Comparison of ENCODE assay signal across 8 mouse cellular contexts in genomic region chr17:34135297-34136224, GRCm38 (mm10). TPM values are rescaled to one million over a fixed set of nuclear protein-coding genes. Genes with fewer than 3 reads are reported as not detected.
A peak's percentile ranks its signal among the peaks of the same experiment; 100 is the strongest.
DNase-seq lines count a peak whose midpoint lies in the region; ATAC-seq and TF ChIP-seq lines count a peak whose summit lies in the region.

No protein-coding gene starts in this region.

- H3K4me2 ChIP-seq in forebrain, embryonic 16.5 days (ENCODE audit: low read length): peak overlapping the region; percentile 80
- H3K4me2 ChIP-seq in lung, embryonic 15.5 days: peak overlapping the region; percentile 77

- peaks cover 66% of the 10 kb centered on the region for H3K27me3 ChIP-seq in G1E (ENCODE audit: insufficient read depth, low read length)
- H3K27me3 ChIP-seq in forebrain, embryonic 16.5 days (replicated peaks; ENCODE audit: control insufficient read depth, insufficient read depth, low read length): peaks cover 21% of the 10 kb centered on the region
- H3K27me3 ChIP-seq in lung, embryonic 15.5 days: peaks cover 38% of the 10 kb centered on the region

- H3K36me3 ChIP-seq in G1E (replicated peaks): no peaks in the 10 kb centered on the region
- H3K36me3 ChIP-seq in forebrain, embryonic 16.5 days (ENCODE audit: control insufficient read depth, insufficient read depth): no peaks in the 10 kb centered on the region
- no peaks in the 10 kb centered on the region for H3K36me3 ChIP-seq in lung, embryonic 15.5 days

- peak overlapping the region; percentile 46 for H3K9ac ChIP-seq in forebrain, embryonic 16.5 days (replicated peaks; ENCODE audit: low read depth, low read length)
- no peak overlapping the region for H3K9ac ChIP-seq in lung, embryonic 15.5 days

- H3K4me1 ChIP-seq in G1E (ENCODE audit: insufficient read depth, low read depth, low read length): peaks cover 15% of the 10 kb centered on the region
- peaks cover 12% of the 10 kb centered on the region for H3K4me1 ChIP-seq in forebrain, embryonic 16.5 days (replicated peaks; ENCODE audit: control insufficient read depth, insufficient read depth, low read length)
- H3K4me1 ChIP-seq in lung, embryonic 15.5 days: peaks cover 22% of the 10 kb centered on the region

- peak overlapping the region; percentile 60; the same call in 1 of the 2 replicates for H3K4me3 ChIP-seq in G1E (ENCODE audit: low read depth, low read length)
- H3K4me3 ChIP-seq in forebrain, embryonic 16.5 days (replicated peaks; ENCODE audit: low read length): peak overlapping the region; percentile 41
- H3K4me3 ChIP-seq in lung, embryonic 15.5 days: peak overlapping the region; percentile 38

- H3K27ac ChIP-seq in forebrain, embryonic 16.5 days (ENCODE audit: low read length): no peak overlapping the region
- no peak overlapping the region for H3K27ac ChIP-seq in lung, embryonic 15.5 days

- no peaks in the 10 kb centered on the region for H3K9me3 ChIP-seq in G1E (replicated peaks)
- H3K9me3 ChIP-seq in forebrain, embryonic 16.5 days (ENCODE audit: control insufficient read depth, low read length): no peaks in the 10 kb centered on the region
- H3K9me3 ChIP-seq in lung, embryonic 15.5 days: no peaks in the 10 kb centered on the region

- peak; percentile 97 for TF ChIP-seq CTCF in G1E (IDR thresholded peaks at IDR 0.05; ENCODE audit: low read depth, low read length)

- WGBS in forebrain, embryonic 16.5 days: 6% methylated on average over 31 of the region's 31 CpGs
- 6% methylated on average over 31 of the region's 31 CpGs for WGBS in lung, embryonic 15.5 days

- peak; percentile 98 for ATAC-seq in G1E (ENCODE audit: extremely low read depth, insufficient number of reproducible peaks, low FRiP score, poor library complexity, severe bottlenecking)
- peak; percentile 98 for ATAC-seq in forebrain, embryonic 16.5 days
- peak; percentile 97 for ATAC-seq in lung, embryonic 15.5 days (ENCODE audit: borderline replicate concordance, extremely low read depth, low FRiP score, low TSS enrichment)

- peak; percentile 92 for DNase-seq in G1E (ENCODE audit: low spot score)
- peak; percentile 97 to 99 for DNase-seq in cerebellum, adult 18-20 months
- DNase-seq in heart, postnatal 4 days: peak; percentile 100
- DNase-seq in layer of hippocampus, adult 8-10 months (ENCODE audit: low spot score in 2 of 2): peak; percentile 98 to 99
- peak; percentile 94 for DNase-seq in ovary, adult 18-20 months (ENCODE audit: low spot score)
- DNase-seq in thymus, postnatal 0 days (ENCODE audit: low spot score): peak; percentile 99

RNA-seq across cellular contexts. Expression of gene H2-DMb2, which starts 7.5 kb away (rescaled TPM):
- total RNA-seq in G1E (2014; fragmentation: Nextera tagmentation) (not detected in 2 replicates), G1E (2017) (not detected in 2 replicates)
- not detected in 2 replicates for polyA plus RNA-seq in G1E (2012)
- 0.43 and 0.90 TPM in 2 replicates for polyA plus RNA-seq in forebrain, embryonic 16.5 days (2015; fragmentation: Nextera tagmentation; extraction: Ambion mirVana)
- total RNA-seq in heart, postnatal 4 days (2021): under 1 TPM; 0.55 to 0.72 TPM
- total RNA-seq in layer of hippocampus, adult 8-10 months (2022): 1 to 10 TPM in 2 of 4 experiments, under 1 TPM in 2; 0.51 to 3.5 (median 2.1) TPM
- polyA plus RNA-seq in lung, embryonic 15.5 days (2015; fragmentation: Nextera tagmentation; extraction: Ambion mirVana): 1.8 and 1.9 TPM in 2 replicates
- 57.8 and 62.9 TPM in 2 replicates for polyA plus RNA-seq in thymus, postnatal 0 days (2015; fragmentation: Nextera tagmentation; extraction: Ambion mirVana)

RNA-seq across cellular contexts. Expression of gene Brd2, which starts 13.1 kb away (rescaled TPM):
- total RNA-seq in G1E (2014; fragmentation: Nextera tagmentation) (336 and 447 TPM in 2 replicates), G1E (2017) (214 and 244 TPM in 2 replicates)
- 198 and 298 TPM in 2 replicates for polyA plus RNA-seq in G1E (2012)
- polyA plus RNA-seq in forebrain, embryonic 16.5 days (2015; fragmentation: Nextera tagmentation; extraction: Ambion mirVana): 130 and 132 TPM in 2 replicates
- 100 to 1,000 TPM; 125 to 128 TPM for total RNA-seq in heart, postnatal 4 days (2021)
- 100 to 1,000 TPM; 190 to 204 (median 197) TPM for total RNA-seq in layer of hippocampus, adult 8-10 months (2022)
- 102 and 106 TPM in 2 replicates for polyA plus RNA-seq in lung, embryonic 15.5 days (2015; fragmentation: Nextera tagmentation; extraction: Ambion mirVana)
- polyA plus RNA-seq in thymus, postnatal 0 days (2015; fragmentation: Nextera tagmentation; extraction: Ambion mirVana): 98.3 and 107 TPM in 2 replicates

RNA-seq across cellular contexts. Expression of gene H2-DMa, which starts 16.2 kb away (rescaled TPM):
- total RNA-seq in G1E (2014; fragmentation: Nextera tagmentation) (11.0 and 16.1 TPM in 2 replicates), G1E (2017) (2.8 and 3.8 TPM in 2 replicates)
- polyA plus RNA-seq in G1E (2012): 0.62 and 1.3 TPM in 2 replicates
- 12.1 and 15.8 TPM in 2 replicates for polyA plus RNA-seq in forebrain, embryonic 16.5 days (2015; fragmentation: Nextera tagmentation; extraction: Ambion mirVana)
- total RNA-seq in heart, postnatal 4 days (2021): 1 to 10 TPM; 5.6 to 6.0 TPM
- total RNA-seq in layer of hippocampus, adult 8-10 months (2022): 10 to 100 TPM; 31.5 to 37.7 (median 34.2) TPM
- polyA plus RNA-seq in lung, embryonic 15.5 days (2015; fragmentation: Nextera tagmentation; extraction: Ambion mirVana): 12.1 and 13.8 TPM in 2 replicates
- 113 and 114 TPM in 2 replicates for polyA plus RNA-seq in thymus, postnatal 0 days (2015; fragmentation: Nextera tagmentation; extraction: Ambion mirVana)

RNA-seq across cellular contexts. Expression of gene H2-DMb1, which starts 17.3 kb away (rescaled TPM):
- total RNA-seq in G1E (2014; fragmentation: Nextera tagmentation) (not detected in 2 replicates), G1E (2017) (0.41 and 0.44 TPM in 2 replicates)
- polyA plus RNA-seq in G1E (2012): 0.06 and 0.10 TPM in 2 replicates
- polyA plus RNA-seq in forebrain, embryonic 16.5 days (2015; fragmentation: Nextera tagmentation; extraction: Ambion mirVana): 0.66 and 0.98 TPM in 2 replicates
- under 1 TPM; 0.26 to 0.68 TPM for total RNA-seq in heart, postnatal 4 days (2021)
- total RNA-seq in layer of hippocampus, adult 8-10 months (2022): 1 to 10 TPM; 3.4 to 9.7 (median 6.0) TPM
- 2.0 and 3.2 TPM in 2 replicates for polyA plus RNA-seq in lung, embryonic 15.5 days (2015; fragmentation: Nextera tagmentation; extraction: Ambion mirVana)
- polyA plus RNA-seq in thymus, postnatal 0 days (2015; fragmentation: Nextera tagmentation; extraction: Ambion mirVana): 39.8 and 42.2 TPM in 2 replicates

RNA-seq across cellular contexts. Expression of gene H2-Oa, which starts 43.4 kb away (rescaled TPM):
- total RNA-seq in G1E (2014; fragmentation: Nextera tagmentation) (not detected in 2 replicates), G1E (2017) (0.11 TPM in 1 of 2 replicates, not detected in the other)
- not detected in 2 replicates for polyA plus RNA-seq in G1E (2012)
- polyA plus RNA-seq in forebrain, embryonic 16.5 days (2015; fragmentation: Nextera tagmentation; extraction: Ambion mirVana): 0.22 and 0.28 TPM in 2 replicates
- not detected for total RNA-seq in heart, postnatal 4 days (2021)
- total RNA-seq in layer of hippocampus, adult 8-10 months (2022): 1 to 10 TPM in 2 of 4 experiments, not detected in 2; 2.6 to 3.6 TPM
- polyA plus RNA-seq in lung, embryonic 15.5 days (2015; fragmentation: Nextera tagmentation; extraction: Ambion mirVana): 0.44 and 1.0 TPM in 2 replicates
- polyA plus RNA-seq in thymus, postnatal 0 days (2015; fragmentation: Nextera tagmentation; extraction: Ambion mirVana): 55.0 and 57.1 TPM in 2 replicates

Comparison
In these comparisons a context has a peak if more than half of its experiments do, and no peak if none do; other contexts are left out.
1. RNA of gene H2-DMb2, which starts 7.5 kb away (polyA plus RNA-seq): 57.8 to 62.9 TPM in thymus, postnatal 0 days; 1.8 to 1.9 TPM in lung, embryonic 15.5 days, 0.43 to 0.90 TPM in forebrain, embryonic 16.5 days and not detected in G1E; every median in the first group is over 10 times any median in the second.
2. Peak in every context shown above with its lines, with median percentiles within 50 percentile points of each other: ATAC-seq, DNase-seq and H3K4me3 ChIP-seq.